Mouse (Mus musculus) brain, embryonic 14.5 days (tissue): ENCODE measurements around the gene Qk.

Experiments
- CTCF ChIP-seq: fragments of 200-500 bp; IDR thresholded peaks from 2 replicates; pipeline ENCODE4 v1.5.1; 2012; ENCODE audit warnings: inconsistent platforms, mild to moderate bottlenecking, moderate library complexity, borderline replicate concordance; ENCODE audit not compliant: insufficient read depth, insufficient read length; ENCODE audit errors: extremely low read depth
- POLR2A ChIP-seq: fragments of 200-500 bp; IDR thresholded peaks from 2 replicates; pipeline ENCODE4 v1.6.1; 2012; ENCODE audit warnings: mild to moderate bottlenecking, inconsistent platforms, borderline replicate concordance; ENCODE audit not compliant: poor library complexity, insufficient read depth, insufficient read length, severe bottlenecking; ENCODE audit errors: extremely low read depth

- TF ChIP-seq CTCF (no peak), POLR2A (no peak)
Measured at GRCm38 (mm10) chr17:10299396-10299795, 20.3 kb downstream of the Qk start.
